Mouse (Mus musculus): Measurements from ENCODE around the gene Gm20517. TPM values are rescaled to one million over a fixed set of nuclear protein-coding genes. Genes with fewer than 3 reads are reported as not detected.

Gene Gm20517
- total RNA-seq, 2 experiments from 2014 or later = 3.4 to 3.7 TPM

DNA sequence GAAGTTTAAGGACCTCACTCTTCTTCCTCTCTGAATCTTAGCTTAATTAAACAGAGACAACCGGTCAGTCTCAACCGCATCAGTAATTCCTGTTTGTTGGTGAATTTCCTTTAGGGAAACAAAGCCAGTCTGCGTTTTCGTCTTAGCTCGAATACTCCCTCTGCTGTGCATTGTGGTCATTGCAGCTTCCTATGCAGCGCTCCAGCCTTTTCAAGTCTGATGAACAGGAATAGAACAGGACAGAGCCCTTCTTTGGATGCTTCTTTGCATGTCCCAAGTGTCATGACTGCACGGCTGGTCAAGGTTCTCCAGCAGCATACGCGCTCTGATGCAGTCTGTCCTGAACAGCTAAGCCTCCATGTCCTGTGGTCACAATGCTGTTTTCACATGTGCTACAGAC, 65.2 kb downstream of the Gm20517 start:
- peak; percentile 71 to 78 for DNase-seq

GRCm38 (mm10) chr17:47678238-47678637, 66.8 kb downstream of the Gm20517 start:
- no peak for DNase-seq

- no peak for DNase-seq
Measured at GRCm38 (mm10) chr17:47678702-47679101, 67.3 kb downstream of the Gm20517 start.

GRCm38 (mm10) chr17:47682836-47683235, 71.4 kb downstream of the Gm20517 start:
- no peak for DNase-seq

- peak; percentile 96 to 98 for DNase-seq
Measured at GRCm38 (mm10) chr17:47687409-47688343, 76.3 kb downstream of the Gm20517 start.

DNA sequence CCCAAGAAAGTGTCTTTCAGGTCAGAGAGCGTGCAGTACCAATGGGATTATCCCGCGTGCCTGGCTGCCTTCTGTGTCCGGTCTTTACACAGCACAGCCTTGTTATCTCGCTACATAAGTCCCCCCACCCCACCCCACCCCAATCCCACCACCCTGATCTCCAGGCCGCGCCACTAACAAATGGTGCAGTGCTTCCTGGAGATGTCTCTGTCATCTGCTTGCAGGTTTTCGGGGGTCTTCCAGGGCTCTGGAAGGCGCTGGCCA, 76.9 kb downstream of the Gm20517 start, which contains the start of gene Tomm6:
Gene Tomm6, minus strand, starts transcription at position 43 of the 264 bp plus-strand sequence.
- no peak for DNase-seq

- DNase-seq = peak; percentile 80 to 89
Measured at GRCm38 (mm10) chr17:47688608-47689575, 77.5 kb downstream of the Gm20517 start, which contains the start of gene Frs3. Frs3 (plus strand) TSS chr17:47689030.

DNA sequence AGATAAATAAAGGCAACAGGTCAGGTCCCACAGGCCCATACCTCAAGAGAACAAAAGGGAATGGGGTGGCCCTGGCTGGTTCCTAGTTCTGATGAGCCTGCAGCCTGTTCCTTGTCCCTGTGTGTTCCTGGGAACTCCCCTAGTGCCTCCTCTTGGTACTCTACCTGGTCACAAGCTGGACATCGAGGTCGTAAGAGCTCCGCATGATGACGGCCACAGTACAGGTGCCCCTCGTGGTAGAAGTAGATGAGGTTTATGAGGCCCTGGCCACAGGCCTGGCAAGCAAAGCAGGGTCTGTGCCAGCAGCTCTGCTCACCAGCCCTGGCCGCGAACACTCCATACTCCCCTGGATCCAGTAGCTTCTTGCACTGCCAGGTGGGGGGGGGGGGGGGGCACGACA, 78.5 kb downstream of the Gm20517 start:
- no peak for DNase-seq

GRCm38 (mm10) chr17:47691650-47692049, 80.3 kb downstream of the Gm20517 start:
- DNase-seq = no peak

GRCm38 (mm10) chr17:47693671-47694441, 82.5 kb downstream of the Gm20517 start:
- peak in 1 of 2 experiments; percentile 10 for DNase-seq

DNA sequence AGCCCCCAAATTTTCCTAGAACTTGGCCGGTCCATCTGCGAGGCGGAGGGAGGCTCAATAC, 82.9 kb downstream of the Gm20517 start, which contains the start of gene Gm21981:
Gene Gm21981, minus strand, starts transcription at position 14 of the 61 bp plus-strand sequence.
- DNase-seq = no peak

- peak; percentile 99 for DNase-seq
Measured at GRCm38 (mm10) chr17:47694503-47695336, 83.3 kb downstream of the Gm20517 start, which contains the start of gene Prickle4. Prickle4 (minus strand) TSS chr17:47694736.

GRCm38 (mm10) chr17:47695337-47695710, 83.9 kb downstream of the Gm20517 start:
- DNase-seq = no peak

DNA sequence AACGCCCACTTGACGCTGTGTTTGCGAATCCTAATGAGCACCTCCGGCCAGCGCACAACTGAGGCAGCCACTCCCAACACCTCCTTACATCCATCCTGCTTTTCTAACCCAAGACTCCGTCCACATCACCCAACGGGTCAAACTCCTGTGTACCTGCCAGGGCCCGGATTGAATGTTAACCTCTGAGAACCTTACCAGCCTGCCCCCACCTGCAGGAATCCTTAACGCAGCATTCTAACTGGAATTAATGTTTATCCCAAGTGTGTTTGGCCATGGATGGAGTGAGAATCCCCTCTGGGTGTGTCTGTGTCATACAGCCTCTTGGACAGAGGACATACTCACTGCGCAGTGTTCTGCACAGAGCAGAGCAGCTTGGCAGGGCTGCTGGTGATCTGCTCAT, 86.8 kb downstream of the Gm20517 start:
- DNase-seq = no peak

DNA sequence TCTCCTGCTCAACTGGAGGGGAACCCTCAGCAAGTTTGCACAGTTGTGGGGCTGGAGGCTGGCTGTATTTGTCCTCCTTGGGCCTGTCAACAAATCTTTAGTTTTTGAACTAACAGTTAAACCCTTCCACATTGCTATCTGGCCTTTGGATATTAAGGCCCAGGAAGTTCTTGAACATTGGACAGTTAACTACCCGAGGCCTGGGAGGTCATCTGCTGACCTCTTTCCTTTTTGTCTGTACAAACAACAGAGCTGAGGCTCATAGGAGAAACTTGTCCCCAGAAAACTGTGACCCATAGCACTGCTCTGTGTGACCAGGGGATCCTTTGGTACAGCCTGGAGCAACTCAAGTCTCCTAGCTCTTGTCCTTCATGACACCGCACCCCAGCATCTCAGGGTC, 87.7 kb downstream of the Gm20517 start:
- DNase-seq = no peak

DNA sequence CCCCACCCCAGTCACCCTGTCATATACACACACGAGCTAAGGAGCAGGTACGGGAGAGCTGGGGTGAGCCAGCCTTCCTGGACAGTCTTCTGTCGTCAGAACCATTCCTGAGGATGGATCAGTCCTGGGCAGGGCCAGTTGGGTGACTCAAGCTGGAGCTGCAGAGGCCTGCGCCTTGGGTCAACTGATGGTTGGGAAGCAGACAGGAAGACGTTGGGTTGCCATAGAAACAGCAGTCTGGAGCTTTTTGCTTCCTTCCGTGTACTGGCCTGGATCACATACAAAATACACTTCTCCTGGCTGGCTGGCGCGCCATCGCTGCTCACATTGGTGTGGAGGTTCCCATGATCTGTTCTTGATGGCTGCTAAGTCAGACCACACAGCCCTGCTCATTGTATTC, 90.4 kb downstream of the Gm20517 start:
- no peak for DNase-seq

DNA sequence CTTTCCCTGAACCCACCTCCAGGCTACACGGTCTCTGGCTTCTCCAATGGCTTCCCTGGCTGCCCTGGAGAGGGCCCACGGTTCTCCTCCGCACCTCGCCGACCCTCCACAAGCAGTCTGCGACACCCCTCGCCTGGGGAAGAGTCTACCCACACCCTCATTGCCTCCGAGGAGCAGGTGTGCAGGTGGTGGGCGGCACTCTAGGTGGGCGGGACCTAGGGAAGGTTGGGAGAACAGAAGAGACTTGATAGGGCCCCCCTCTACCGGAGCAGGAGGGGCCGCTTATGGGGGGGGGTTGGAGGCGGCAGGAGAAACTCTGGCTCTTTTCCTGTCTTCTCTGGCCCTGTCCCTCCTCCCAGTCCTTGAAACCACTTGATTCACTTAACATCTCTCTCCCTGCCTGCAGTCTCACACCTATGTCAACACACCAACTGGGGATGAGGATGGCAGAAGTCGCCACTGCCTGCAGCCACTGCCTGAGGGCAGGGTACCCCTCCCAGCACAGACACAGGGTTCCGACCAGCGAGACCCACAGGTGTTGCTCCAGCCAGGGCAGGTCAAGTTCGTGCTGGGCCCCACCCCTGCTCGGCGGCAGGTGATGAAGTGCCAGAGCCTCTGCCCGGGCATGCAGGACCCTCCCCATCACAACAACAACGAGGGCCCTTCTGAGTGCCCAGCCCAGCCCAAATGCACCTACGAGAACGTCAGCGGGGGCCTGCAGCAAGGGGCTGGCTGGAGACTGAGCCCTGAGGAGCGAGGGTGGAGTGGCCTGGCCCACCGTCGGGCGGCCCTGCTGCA, 91.4 kb downstream of the Gm20517 start:
- DNase-seq = no peak

DNA sequence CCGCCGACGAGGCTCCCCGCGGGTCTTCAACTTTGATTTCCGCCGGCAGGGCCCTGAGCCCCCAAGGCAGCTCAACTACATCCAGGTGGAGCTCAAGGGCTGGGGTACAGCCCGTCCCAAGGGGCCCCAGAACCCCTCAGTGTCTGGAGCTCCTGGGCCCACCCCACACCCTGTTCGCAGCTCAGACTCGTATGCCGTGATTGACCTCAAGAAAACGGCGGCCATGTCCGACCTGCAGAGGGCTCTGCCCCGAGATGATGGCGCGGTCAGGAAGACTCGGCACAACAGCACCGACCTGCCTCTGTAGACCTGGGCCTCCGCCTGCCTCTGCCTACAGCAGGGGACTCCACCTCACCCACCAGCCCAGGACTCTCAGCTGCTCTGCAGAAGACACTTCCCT, 92.2 kb downstream of the Gm20517 start:
- DNase-seq = no peak

DNA sequence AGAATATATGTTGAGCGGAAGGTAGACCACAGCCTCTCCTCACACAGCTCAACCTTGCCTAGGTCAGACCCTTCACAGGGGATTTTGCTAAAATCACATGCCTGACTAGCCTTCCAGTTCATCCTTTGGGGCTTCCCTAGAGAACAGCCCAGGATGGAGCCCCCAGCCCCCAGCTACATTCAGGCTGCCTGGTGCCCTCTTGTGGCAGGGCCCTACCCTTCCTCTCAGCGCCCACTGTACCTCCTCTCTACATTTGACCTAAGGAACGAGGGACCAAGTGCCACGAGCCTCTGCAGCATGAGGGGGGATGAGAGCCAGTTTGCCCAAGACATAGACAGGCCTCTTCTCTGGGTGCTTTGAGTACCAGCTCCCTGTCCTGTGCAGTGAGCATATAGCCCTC, 93.3 kb downstream of the Gm20517 start:
- no peak for DNase-seq

DNA sequence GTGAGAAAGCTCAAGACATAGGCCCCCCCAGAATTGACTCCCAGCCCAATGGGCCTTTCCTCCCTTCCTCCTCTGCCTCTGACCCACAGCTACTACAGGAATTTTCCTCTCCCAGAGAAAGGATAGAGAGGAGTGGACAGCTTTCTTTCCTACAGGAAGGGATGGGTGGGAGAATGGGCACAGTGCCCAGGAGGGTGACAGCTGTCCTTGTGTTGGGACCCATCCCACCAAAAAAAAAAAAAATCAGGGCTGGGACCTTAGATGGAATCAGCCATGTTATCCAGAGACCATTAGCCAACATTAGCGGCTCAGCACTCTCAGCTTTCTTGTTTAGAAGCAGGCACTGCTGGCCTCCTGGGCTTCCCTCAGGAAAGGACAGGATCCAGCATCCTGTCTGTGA, 94.8 kb downstream of the Gm20517 start:
- no peak for DNase-seq

- DNase-seq = no peak
Measured at GRCm38 (mm10) chr17:47707961-47708360, 96.6 kb downstream of the Gm20517 start.

Measured in adrenal gland, postnatal 36 days (tissue).